Mouse (Mus musculus): ENCODE data around the gene Plcl2.

Gene Plcl2

GRCm38 (mm10) chr17:50735382-50735954 is 226.3 kb downstream of the Plcl2 start:
- no peak for DNase-seq (ENCODE audit: low spot score in 2 of 2)

- no peak for DNase-seq (ENCODE audit: low spot score in 2 of 2)
Observed at GRCm38 (mm10) chr17:50735955-50736533, 226.8 kb downstream of the Plcl2 start.

GRCm38 (mm10) chr17:50737068-50737467 is 227.9 kb downstream of the Plcl2 start:
- DNase-seq (ENCODE audit: low spot score in 2 of 2), result no peak
